Mouse (Mus musculus) forebrain, postnatal 0 days (tissue): ENCODE measurements at regions not wholly inside any gene's neighbourhood (a gene's known extent, or its start where the extent isn't known, plus 50 kb on each side); places are given as distances from the start of the nearest gene placed in this dataset.

Source experiments
- ATAC-seq: fragments of 200-750 bp; cut with Nextera tagmentation; 2 replicates; pipeline ENCODE4 v1.8.0; 2017; ENCODE audit warnings: mild to moderate bottlenecking, moderate library complexity
- DNase-seq: peaks from one replicate; pipeline ENCODE4 v3.0.0-alpha.2; 2015
- H3K27ac ChIP-seq: fragments of 300-500 bp; sonication (generic); 2 replicates; pipeline ENCODE4 v1.5.1; 2014; ENCODE audit warnings: low read depth, mild to moderate bottlenecking, antibody characterized with exemption, low read length, moderate library complexity, mixed read lengths
- H3K27me3 ChIP-seq: fragments of 300-500 bp; sonication (generic); 2 replicates; pipeline ENCODE4 v1.6.1; 2014; ENCODE audit warnings: mild to moderate bottlenecking, low read length, mixed read lengths; ENCODE audit not compliant: insufficient read depth
- H3K36me3 ChIP-seq: fragments of 300-500 bp; sonication (generic); 2 replicates; pipeline ENCODE4 v1.6.1; 2014; ENCODE audit warnings: mild to moderate bottlenecking, moderate library complexity; ENCODE audit not compliant: insufficient read depth
- H3K4me1 ChIP-seq: fragments of 300-500 bp; sonication (generic); 2 replicates; pipeline ENCODE4 v1.6.1; 2014; ENCODE audit warnings: antibody characterized with exemption; ENCODE audit not compliant: insufficient read depth
- H3K4me2 ChIP-seq: fragments of 300-500 bp; sonication (generic); 2 replicates; pipeline ENCODE4 v1.6.1; 2014; ENCODE audit warnings: low read depth, mild to moderate bottlenecking, moderate library complexity
- H3K4me3 ChIP-seq: fragments of 300-500 bp; sonication (generic); 2 replicates; pipeline ENCODE4 v1.5.1; 2014; ENCODE audit warnings: low read depth, low read length, mixed read lengths
- H3K9ac ChIP-seq: fragments of 300-500 bp; sonication (generic); 2 replicates; pipeline ENCODE4 v1.6.1; 2014; ENCODE audit warnings: mild to moderate bottlenecking
- H3K9me3 ChIP-seq: fragments of 300-500 bp; sonication (generic); 2 replicates; pipeline ENCODE4 v1.6.1; 2016; ENCODE audit warnings: low read length
- CTCF ChIP-seq: sonication (generic); IDR thresholded peaks from 2 replicates; pipeline ENCODE4 v1.5.1; 2016; ENCODE audit warnings: antibody characterized with exemption, control low read depth, low read depth
- WGBS: fragments of 180-500 bp; shearing (Covaris S2); extraction: QIAGEN DNeasy Blood & Tissue Kit; methylation state at CpG from one replicate; pipeline ENCODE4 v1.1.7; 2014; 5-methylcytosine and 5-hydroxymethylcytosine counted together

DNA sequence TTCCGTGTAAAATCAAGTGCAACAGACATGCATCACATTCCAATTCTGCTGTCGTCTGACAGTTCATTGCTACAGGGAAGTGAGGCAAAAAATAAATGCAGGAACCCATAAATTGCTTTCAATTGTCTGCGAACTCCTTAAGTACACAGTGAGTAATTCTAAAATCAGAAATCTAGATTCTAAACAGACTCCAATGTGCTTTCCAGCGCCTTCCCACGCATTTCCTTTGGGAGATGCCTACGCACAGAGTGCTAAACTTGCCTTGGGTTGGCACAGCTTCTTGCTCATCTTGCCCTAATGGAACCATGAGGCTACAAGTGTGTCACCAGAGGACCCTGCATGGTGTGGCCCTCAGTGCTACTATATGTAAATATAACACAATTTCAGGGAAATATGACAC, 212.6 kb downstream of the Samd5 start:
- TF ChIP-seq CTCF = no peak
- Histone ChIP-seq H3K27ac (no peak overlapping the region), H3K4me1 (no peaks in the 10 kb centered on the region), H3K27me3 (no peaks in the 10 kb centered on the region), H3K9me3 (no peaks in the 10 kb centered on the region), H3K4me2 (no peak overlapping the region), H3K36me3 (no peaks in the 10 kb centered on the region), H3K4me3 (no peak overlapping the region), H3K9ac (no peak overlapping the region)
- ATAC-seq (peak; percentile 14; the same call in 1 of the 2 replicates), DNase-seq (no peak)
- WGBS = 51% methylated on average over 6 of the region's 6 CpGs

DNA sequence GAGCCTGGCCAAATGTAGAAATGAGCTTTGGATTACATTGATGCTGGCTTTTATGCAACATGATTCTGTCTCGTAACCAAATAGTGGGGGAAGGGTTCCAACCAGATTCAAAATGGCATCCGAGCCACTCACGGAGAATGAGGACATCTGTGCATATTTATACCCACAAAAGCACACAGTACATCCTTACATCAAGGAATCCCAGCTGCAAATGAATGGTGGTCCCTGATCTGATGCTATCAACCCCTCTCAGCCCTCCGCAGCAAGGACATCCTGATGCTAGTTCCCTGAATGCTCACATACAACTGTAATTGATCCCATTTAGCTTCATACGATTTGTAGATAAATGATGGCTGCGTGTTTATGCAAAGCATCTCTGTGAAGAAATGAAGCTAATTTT, 215.9 kb downstream of the Samd5 start:
- H3K4me2 ChIP-seq = no peak overlapping the region
- no peaks in the 10 kb centered on the region for H3K9me3 ChIP-seq
- ATAC-seq (peak; percentile 38; the same call in 1 of the 2 replicates), DNase-seq (no peak)
- H3K36me3 ChIP-seq = no peaks in the 10 kb centered on the region
- no peaks in the 10 kb centered on the region for H3K4me1 ChIP-seq
- no peak overlapping the region for H3K9ac ChIP-seq
- no peak for TF ChIP-seq CTCF
- WGBS = 68% methylated on average over 6 of the region's 6 CpGs
- H3K4me3 ChIP-seq = no peak overlapping the region
- H3K27ac ChIP-seq = no peak overlapping the region
- no peaks in the 10 kb centered on the region for H3K27me3 ChIP-seq

GRCm38 (mm10) chr10:9458466-9458865, 216.5 kb downstream of the Samd5 start:
- WGBS = 78% methylated on average over 2 of the region's 2 CpGs
- no peak overlapping the region for H3K4me3 ChIP-seq
- no peak for TF ChIP-seq CTCF
- H3K9ac ChIP-seq = no peak overlapping the region
- H3K27ac ChIP-seq = no peak overlapping the region
- H3K9me3 ChIP-seq = no peaks in the 10 kb centered on the region
- no peak for DNase-seq
- H3K4me2 ChIP-seq = no peak overlapping the region
- H3K27me3 ChIP-seq = no peaks in the 10 kb centered on the region
- no peaks in the 10 kb centered on the region for H3K36me3 ChIP-seq
- H3K4me1 ChIP-seq = no peaks in the 10 kb centered on the region
- ATAC-seq = no peak

GRCm38 (mm10) chr10:9457222-9457621, 217.8 kb downstream of the Samd5 start:
- Histone ChIP-seq H3K36me3 (no peaks in the 10 kb centered on the region), H3K4me1 (no peaks in the 10 kb centered on the region), H3K27me3 (no peaks in the 10 kb centered on the region), H3K4me3 (no peak overlapping the region), H3K9ac (no peak overlapping the region), H3K27ac (no peak overlapping the region), H3K9me3 (no peaks in the 10 kb centered on the region), H3K4me2 (no peak overlapping the region)
- TF ChIP-seq CTCF = no peak
- 38% methylated on average over 1 of the region's 1 CpGs for WGBS
- DNase-seq (peak; percentile 18), ATAC-seq (no peak)

- no peak overlapping the region for H3K4me3 ChIP-seq
- no peaks in the 10 kb centered on the region for H3K36me3 ChIP-seq
- ATAC-seq = no peak
- no peaks in the 10 kb centered on the region for H3K27me3 ChIP-seq
- no peak for TF ChIP-seq CTCF
- WGBS = 67% methylated on average over 4 of the region's 4 CpGs
- no peak for DNase-seq
- no peaks in the 10 kb centered on the region for H3K9me3 ChIP-seq
- no peak overlapping the region for H3K27ac ChIP-seq
- H3K9ac ChIP-seq = no peak overlapping the region
- H3K4me2 ChIP-seq = no peak overlapping the region
- H3K4me1 ChIP-seq = no peaks in the 10 kb centered on the region
Measured at GRCm38 (mm10) chr10:9439072-9439471, 235.9 kb downstream of the Samd5 start.

DNA sequence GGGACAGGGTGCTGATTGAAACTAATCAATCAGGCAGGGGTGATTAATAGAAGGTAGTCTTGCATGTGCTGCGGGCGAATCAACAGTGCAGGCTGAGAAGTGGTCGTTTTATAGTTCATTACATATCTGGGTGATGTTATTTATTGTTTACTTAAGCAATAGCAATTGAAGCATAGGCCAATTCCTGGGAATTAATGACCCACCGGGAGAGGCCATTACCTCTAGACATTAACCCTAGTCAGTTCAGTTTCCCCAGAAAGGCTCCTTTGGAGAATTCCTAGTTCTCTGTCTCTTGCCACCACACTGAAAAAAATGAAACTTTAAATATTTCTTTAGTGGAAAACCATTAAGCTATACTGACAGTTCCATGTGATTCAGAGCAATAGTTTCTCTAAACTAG, 236.6 kb downstream of the Samd5 start:
- Histone ChIP-seq H3K9me3 (no peaks in the 10 kb centered on the region), H3K27ac (no peak overlapping the region), H3K9ac (no peak overlapping the region), H3K4me2 (no peak overlapping the region), H3K4me1 (no peaks in the 10 kb centered on the region), H3K4me3 (no peak overlapping the region), H3K36me3 (no peaks in the 10 kb centered on the region), H3K27me3 (no peaks in the 10 kb centered on the region)
- no peak for TF ChIP-seq CTCF
- WGBS = 52% methylated on average over 4 of the region's 4 CpGs
- no peak for DNase-seq
- ATAC-seq = no peak

DNA sequence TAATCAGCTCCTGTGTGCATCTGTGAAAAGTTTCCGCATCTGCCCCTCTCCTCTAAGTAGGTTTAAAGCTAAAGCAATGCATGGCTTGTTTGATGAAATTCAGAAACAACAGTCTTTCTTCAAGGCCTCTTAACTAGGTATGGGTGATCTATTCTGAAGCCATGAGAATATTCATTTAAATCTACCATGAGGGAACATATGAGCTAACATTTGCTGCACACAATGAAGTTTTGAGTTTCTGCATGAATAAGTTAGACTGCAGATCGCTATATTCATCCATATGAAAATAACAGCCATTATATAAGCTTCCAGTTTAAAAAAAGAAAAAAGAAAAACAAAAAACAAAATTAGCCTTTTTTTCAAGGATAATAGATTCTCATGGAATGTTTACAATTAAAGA, 245.9 kb downstream of the Samd5 start:
- no peaks in the 10 kb centered on the region for H3K36me3 ChIP-seq
- DNase-seq (no peak), ATAC-seq (peak; percentile 68)
- no peak for TF ChIP-seq CTCF
- H3K4me1 ChIP-seq = no peaks in the 10 kb centered on the region
- no peaks in the 10 kb centered on the region for H3K27me3 ChIP-seq
- H3K9ac ChIP-seq = no peak overlapping the region
- WGBS = 50% methylated on average over 2 of the region's 2 CpGs
- H3K9me3 ChIP-seq = no peaks in the 10 kb centered on the region
- no peak overlapping the region for H3K27ac ChIP-seq
- no peak overlapping the region for H3K4me3 ChIP-seq
- H3K4me2 ChIP-seq = no peak overlapping the region

- Histone ChIP-seq H3K4me3 (no peak overlapping the region), H3K36me3 (no peaks in the 10 kb centered on the region), H3K4me2 (no peak overlapping the region), H3K27me3 (no peaks in the 10 kb centered on the region), H3K9me3 (no peaks in the 10 kb centered on the region), H3K27ac (no peak overlapping the region), H3K4me1 (no peaks in the 10 kb centered on the region), H3K9ac (no peak overlapping the region)
- no peak for ATAC-seq
- WGBS = 21% methylated on average over 4 of the region's 4 CpGs
- DNase-seq = no peak
- no peak for TF ChIP-seq CTCF
Measured at GRCm38 (mm10) chr10:9420741-9421140, 254.3 kb downstream of the Samd5 start.
